Mouse (Mus musculus) adipocyte (in vitro differentiated cells): ENCODE results near the gene Psg25.
"Not testable (repeated sequence)": the region's sequence is repeated elsewhere in the genome, so short reads cannot be mapped to it uniquely, and the experiment has no call there.

Source experiments
- DNase-seq: peaks from one replicate; pipeline ENCODE4 v3.0.0-alpha.2; 2016; ENCODE audit warnings: low spot score

Psg25 gene

DNA sequence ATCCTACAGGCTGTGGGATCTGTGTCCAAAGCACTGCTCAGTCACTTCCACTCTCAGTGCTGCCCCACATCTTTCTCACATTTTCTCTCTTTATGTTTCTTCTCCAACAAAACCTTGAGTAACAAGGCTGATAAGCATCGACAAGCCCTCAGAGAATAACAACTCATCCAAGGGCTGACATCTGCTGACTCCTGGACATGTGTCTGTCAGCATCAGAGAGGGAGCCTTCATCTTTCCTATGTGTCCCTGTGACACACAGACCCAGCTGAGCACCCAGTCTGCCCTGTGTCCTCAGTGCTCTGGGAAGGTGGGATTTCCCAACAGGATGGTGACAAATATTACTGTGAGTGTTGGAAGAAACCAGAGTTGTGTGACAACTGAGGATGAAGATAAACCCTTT, at the start of gene Psg25:
TSS of gene Psg25 (minus strand) at position 101 of the 400 bp plus-strand sequence.
- DNase-seq = no peak

DNA sequence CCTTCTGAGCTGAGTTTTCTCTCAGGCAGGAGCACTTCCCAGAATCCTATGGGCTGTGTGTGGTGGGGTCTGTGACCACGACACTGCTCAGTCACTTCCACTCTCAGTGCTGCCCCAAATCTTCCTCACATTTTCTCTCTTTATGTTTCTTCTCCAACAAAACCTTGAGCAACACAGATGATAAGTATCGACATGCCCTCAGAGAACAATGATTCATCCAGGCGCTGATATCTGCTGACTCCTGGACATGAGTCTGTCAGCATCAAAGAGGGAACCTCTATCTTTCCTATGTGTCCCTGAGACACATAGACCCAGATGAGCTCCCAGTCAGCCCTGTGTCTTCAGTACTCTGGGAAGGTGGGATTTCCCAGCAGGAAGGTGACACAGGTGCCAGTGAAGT, 35.1 kb upstream of the Psg25 start, which contains the start of gene Psg27:
TSS of gene Psg27 (minus strand) at position 101 of the 400 bp plus-strand sequence.
- DNase-seq = no peak

DNA sequence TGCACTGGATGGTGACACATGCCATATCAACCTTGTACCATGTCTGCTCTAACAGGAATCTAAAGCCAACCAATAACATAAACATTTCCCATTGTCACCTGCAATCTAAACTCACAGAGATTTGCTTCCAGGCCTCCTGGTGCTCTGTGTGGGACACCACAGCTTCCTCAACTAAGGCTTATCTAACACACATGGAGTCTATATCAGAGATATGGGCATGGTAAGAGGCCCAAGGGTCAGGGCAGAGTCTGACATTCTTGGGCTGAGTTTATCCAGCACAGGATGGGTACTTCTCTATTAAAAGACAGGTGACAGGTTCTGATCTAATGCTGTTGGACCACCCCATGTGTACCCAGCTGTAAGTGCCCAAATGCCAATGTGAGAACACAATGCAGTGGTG, 27.8 kb upstream of the Psg25 start:
- no peak for DNase-seq

DNA sequence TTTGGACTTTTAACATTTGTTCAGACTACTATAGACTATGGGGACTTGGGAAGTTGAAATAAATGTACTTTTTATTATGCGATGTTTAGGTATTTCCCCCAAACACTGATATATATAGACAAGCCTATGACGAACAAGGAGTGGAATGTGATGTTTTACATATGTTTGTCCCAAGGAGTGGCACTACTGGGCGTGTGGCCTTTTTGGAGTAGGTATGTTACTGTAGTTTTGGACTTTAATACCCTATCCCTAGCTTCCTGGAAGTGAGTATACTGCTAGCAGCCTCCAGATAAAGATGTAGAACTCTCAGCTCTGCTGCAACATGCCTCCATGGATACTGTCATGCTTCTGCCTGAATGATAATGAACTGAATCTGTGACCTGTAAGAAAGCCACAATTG, 23.7 kb upstream of the Psg25 start:
- DNase-seq = not testable (repeated sequence)

DNA sequence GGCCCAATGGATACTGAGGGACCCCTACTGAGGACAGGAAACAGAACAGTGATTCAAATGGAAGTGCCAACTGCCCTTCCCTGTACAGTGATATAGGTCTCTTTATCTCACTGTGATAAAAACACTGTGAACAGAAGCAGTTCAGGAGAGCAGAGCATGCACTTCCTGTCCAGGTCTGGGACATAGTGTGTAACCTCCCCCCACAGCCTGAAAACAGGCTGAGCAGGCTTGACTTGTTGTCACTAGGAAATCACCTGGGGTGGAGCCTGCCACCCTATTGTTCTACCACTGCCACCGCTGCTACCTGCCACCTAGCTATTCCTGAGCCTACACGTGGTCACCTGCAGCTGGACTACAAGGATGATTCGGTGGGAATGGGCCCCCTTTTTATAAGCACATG, 1.4 kb upstream of the Psg25 start:
- DNase-seq = no peak

DNA sequence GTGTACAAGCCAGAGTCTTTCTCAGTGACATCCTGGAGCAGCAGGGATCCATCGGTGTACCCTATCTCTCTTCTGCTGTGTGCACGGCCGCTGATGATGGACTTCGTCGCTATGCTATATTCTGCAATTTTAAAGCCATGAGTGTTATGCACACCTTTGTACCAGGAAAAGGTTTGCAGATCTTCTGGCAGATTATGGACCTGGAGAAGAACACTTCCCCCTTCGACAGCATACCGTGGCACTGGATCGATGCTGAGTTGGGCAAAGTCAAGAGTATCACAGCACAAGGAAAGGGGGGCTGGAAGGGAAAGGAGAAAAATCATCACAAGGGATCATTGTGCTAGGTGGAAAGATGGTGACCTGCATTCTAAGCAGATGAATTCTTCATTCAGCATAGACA, 7.4 kb downstream of the Psg25 start:
- DNase-seq = no peak

DNA sequence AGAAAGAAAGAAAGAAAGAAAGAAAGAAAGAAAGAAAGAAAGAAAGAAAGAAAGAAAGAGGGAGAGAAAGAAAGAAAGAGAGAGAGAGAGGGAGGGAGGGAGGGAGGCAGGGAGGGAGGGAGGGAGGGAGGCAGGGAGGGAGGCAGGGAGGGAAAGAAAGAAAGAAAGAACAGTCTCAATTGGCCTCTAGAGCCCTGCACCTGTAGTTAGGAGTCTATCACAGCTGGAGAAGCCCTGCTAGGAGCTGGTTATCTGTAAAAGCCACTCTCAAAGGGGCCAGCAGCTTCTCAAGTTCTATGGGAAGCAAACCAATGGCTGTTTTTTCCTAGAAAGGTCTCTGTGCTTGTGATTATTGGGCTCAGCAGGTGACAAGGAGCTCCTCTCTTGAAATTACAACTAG, 19.2 kb downstream of the Psg25 start:
- not testable (repeated sequence) for DNase-seq

DNA sequence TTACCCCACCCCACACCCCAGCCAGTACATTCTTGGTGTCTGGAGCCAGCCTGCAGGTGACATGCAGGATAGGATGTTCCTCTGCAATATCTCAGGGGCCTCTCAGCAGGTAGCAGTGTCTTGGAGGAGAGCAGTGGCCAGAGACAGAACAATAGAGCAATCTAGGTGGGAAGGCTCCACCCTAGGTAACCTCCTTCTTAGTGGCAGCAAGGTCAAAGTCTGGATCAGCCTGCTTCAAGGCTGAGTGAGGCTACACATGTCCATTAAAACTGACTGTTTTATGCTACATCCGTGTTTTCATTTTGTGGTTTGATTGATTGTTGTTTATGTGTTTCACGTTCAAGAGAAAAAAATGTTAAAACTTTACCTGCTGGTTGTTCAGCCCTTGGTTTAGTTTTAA, 19.7 kb downstream of the Psg25 start:
- not testable (repeated sequence) for DNase-seq

DNA sequence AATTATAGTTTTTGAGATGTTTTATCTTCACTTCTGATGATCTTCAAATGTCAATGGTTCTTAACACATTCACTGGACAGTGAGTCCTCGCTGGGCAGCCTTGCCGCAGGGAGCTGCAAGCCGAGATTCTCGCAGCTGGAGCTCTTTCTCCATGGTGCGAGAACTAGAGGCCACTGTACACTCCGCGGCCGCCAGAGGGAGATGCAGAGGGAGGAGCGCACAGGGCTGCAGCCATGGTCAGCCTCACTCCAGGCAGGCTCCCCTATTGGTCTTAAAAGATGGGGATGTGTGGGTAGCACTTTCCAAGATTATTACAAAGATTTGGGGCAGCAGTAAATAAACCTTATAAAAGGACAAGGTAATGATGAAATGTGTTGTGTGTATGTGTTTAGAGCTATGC, 20.6 kb downstream of the Psg25 start:
- no peak for DNase-seq

DNA sequence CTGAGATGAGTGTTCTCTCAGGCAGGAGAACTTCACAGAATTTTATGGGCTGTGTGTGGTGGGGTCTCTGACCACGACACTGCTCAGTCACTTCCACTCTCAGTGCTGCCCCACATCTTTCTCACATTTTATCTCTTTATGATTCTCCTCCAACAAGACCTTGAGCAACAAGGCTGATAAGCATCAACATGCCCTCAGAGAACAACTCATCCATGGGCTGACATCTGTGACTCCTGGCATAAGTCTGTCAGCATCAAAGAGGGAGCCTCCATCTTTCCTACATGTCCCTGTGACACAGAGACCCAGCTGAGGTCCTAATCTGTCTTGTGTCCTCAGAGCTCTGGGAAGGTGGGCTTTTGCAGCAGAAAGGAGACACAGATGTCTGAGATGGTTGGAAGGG, 48.0 kb downstream of the Psg25 start, which contains the start of gene Psg26:
TSS of gene Psg26 (minus strand) at position 101 of the 400 bp plus-strand sequence.
- DNase-seq = no peak
